Mouse (Mus musculus) bone marrow macrophage, adult 2 months (primary cell): Measurements from ENCODE around the gene Nxt1.

Experiments used
- CTCF ChIP-seq: IDR thresholded peaks from 2 replicates; pipeline ENCODE4 v1.5.1; 2012; ENCODE audit warnings: low read depth, mild to moderate bottlenecking, low read length, moderate library complexity
- POLR2A ChIP-seq: IDR thresholded peaks from 2 replicates; pipeline ENCODE4 v1.6.1; 2012; ENCODE audit warnings: mild to moderate bottlenecking, low read depth, low read length, borderline replicate concordance

DNA sequence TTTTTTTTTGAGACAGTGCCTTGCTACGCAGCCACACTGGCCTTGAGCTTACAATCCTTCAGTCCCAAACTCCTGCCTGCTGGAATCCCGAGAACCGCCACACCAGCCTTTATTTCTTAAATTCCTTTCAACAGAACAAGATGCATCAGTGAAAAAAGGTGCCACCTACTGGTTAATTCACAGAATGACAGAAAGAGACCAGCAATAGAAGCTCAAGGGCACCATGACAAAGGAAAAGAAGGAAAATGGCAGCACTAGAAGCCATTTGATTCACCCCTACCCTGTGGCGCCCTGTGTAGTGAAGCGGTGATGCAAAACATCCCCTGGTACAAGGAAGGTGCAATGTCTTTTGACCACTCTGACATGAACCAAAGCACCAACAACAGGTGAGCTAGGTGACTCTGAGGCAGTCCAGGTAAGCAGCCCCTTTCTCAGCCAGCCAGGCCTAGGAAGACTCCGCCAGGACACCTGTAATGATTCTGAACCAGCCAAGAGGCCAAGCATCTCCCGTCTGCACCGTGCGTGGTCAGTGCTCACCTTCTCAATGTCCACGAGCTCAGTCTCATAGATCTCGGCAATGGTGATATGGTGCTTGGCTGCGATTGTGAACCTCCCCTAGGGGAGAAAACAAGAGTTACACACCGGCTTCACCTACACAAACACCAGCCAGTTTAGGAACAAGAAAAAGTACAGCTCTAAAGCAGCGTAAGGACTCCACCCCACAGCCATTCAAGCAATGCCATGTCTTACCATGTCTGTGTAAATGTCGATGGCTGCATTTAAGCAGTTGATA lies 34.2 kb downstream of the Nxt1 start:
- TF ChIP-seq CTCF (peak; percentile 19; the same call in 1 of the 2 replicates), POLR2A (no peak)
